Mouse (Mus musculus) forebrain, embryonic 16.5 days (tissue): ENCODE measurements at regions not wholly inside any gene's neighbourhood (a gene's known extent, or its start where the extent isn't known, plus 50 kb on each side); places are given as distances from the start of the nearest gene placed in this dataset.

Experiments
- ATAC-seq: fragments of 200-750 bp; cut with Nextera tagmentation; 2 replicates; pipeline ENCODE4 v1.8.0; 2017; ENCODE audit warnings: mild to moderate bottlenecking, moderate library complexity
- H3K27ac ChIP-seq: fragments of 300-500 bp; sonication (generic); 2 replicates; pipeline ENCODE4 v1.5.1; 2014; ENCODE audit warnings: low read length, control low read depth
- H3K27me3 ChIP-seq: fragments of 300-500 bp; sonication (generic); replicated peaks from 2 replicates; pipeline ENCODE4 v1.6.1; 2014; ENCODE audit warnings: low read length; ENCODE audit not compliant: control insufficient read depth, insufficient read depth
- H3K36me3 ChIP-seq: fragments of 300-500 bp; sonication (generic); 2 replicates; pipeline ENCODE4 v1.6.1; 2014; ENCODE audit not compliant: control insufficient read depth, insufficient read depth
- H3K4me1 ChIP-seq: fragments of 300-500 bp; sonication (generic); replicated peaks from 2 replicates; pipeline ENCODE4 v1.6.1; 2014; ENCODE audit warnings: low read length; ENCODE audit not compliant: control insufficient read depth, insufficient read depth
- H3K4me2 ChIP-seq: fragments of 300-500 bp; sonication (generic); 2 replicates; pipeline ENCODE4 v1.6.1; 2014; ENCODE audit warnings: mild to moderate bottlenecking, low read length, control low read depth
- H3K4me3 ChIP-seq: fragments of 300-500 bp; sonication (generic); replicated peaks from 2 replicates; pipeline ENCODE4 v1.5.1; 2014; ENCODE audit warnings: mild to moderate bottlenecking, low read length, control low read depth
- H3K9ac ChIP-seq: fragments of 300-500 bp; sonication (generic); replicated peaks from 2 replicates; pipeline ENCODE4 v1.6.1; 2014; ENCODE audit warnings: low read depth, low read length, control low read depth
- H3K9me3 ChIP-seq: fragments of 300-500 bp; sonication (generic); 2 replicates; pipeline ENCODE4 v1.6.1; 2016; ENCODE audit warnings: low read length; ENCODE audit not compliant: control insufficient read depth
- WGBS: fragments of 180-500 bp; shearing (Covaris S2); extraction: QIAGEN DNeasy Blood & Tissue Kit; methylation state at CpG from one replicate; pipeline ENCODE4 v1.1.7; 2014; 5-methylcytosine and 5-hydroxymethylcytosine counted together

DNA sequence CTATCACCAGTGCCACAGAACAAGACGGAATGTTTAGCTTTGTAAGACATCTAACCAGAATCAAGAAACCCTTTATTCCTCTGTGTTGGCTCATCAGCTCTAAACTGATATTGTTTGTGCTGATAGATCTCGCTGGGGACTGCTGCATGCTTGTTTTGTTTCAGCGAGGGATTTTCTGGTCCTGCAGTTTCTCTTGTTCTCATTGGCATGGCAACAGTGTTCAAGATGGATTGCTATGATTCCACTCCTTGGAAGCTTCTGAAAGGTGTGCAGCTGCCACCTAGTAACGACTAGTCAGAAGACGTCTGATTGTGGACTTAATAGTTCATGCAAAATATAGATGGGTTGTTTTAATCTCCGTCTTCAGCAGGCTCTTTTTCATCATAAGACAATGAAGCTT lies 591.2 kb downstream of the Sorcs1 start:
- Histone ChIP-seq H3K9ac (no peak overlapping the region), H3K4me3 (no peak overlapping the region), H3K27ac (no peak overlapping the region), H3K9me3 (no peaks in the 10 kb centered on the region), H3K27me3 (no peaks in the 10 kb centered on the region), H3K4me1 (peaks cover 4% of the 10 kb centered on the region), H3K4me2 (no peak overlapping the region), H3K36me3 (no peaks in the 10 kb centered on the region)
- 0 out of 2 replicates have a peak, but pooled peaks have one; percentile 38 for ATAC-seq
- WGBS, result 10% methylated on average over 6 of the region's 6 CpGs

DNA sequence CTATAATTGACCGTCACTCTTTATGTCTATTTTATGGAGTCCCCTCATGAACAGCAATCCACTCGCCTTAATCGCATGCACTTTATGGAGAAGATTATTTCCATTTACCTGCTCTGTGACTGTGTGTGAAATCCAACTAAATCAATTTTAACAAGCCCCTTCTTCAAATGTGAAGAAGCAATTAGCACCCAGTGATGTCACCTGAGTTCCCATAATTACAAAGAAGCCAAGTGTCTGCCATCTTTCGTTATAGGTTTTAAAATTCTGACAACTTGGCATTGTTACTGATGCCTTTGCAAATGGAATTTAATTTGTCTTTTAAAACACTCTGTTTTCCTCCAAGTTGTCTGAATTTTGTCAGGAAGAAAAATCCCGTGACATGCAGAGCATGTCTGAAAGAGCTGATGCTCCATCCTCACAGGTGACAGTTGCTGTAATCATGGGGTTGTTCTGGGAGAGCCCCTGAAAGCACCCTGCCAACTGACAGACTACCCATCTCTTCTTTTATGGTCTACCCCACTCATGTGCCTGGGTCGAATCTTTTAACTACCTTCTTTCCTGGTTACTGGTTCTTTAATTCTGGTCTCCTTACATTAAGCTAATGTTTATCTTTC lies 600.9 kb downstream of the Sorcs1 start:
- Histone ChIP-seq H3K9ac (no peak overlapping the region), H3K27ac (peak overlapping the region; percentile 31; the same call in 1 of the 2 replicates)
- peak; percentile 87 for ATAC-seq

DNA sequence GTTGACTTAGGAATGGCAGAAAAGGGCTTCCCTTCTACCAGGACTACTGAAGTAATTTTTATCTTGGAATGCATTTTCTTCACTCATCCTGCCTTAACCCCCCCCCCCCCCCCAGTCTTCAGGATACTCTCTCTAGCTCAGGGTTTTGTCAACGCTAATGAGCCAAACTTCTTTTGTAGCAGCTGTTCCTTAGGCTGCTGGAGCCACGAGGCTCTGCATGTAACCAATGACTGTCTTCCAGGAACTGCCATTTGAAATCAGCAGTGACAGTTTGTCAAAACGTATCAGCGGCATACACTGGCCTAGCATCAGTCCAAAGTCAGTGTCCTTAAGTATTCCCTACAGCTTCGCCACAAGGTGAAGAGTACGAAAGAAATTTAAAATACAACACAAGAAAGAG lies 618.0 kb downstream of the Sorcs1 start:
- H3K4me3 ChIP-seq, result no peak overlapping the region
- 43% methylated on average over 6 of the region's 6 CpGs for WGBS
- ATAC-seq, result peak; percentile 55
- H3K9ac ChIP-seq, result no peak overlapping the region
- no peaks in the 10 kb centered on the region for H3K36me3 ChIP-seq
- H3K4me1 ChIP-seq, result no peaks in the 10 kb centered on the region
- H3K27ac ChIP-seq, result no peak overlapping the region
- H3K27me3 ChIP-seq, result no peaks in the 10 kb centered on the region
- no peaks in the 10 kb centered on the region for H3K9me3 ChIP-seq
- H3K4me2 ChIP-seq, result no peak overlapping the region

More for the DNA sequence above, 600.9 kb downstream of the Sorcs1 start:
- Histone ChIP-seq H3K4me1 (peaks cover 9% of the 10 kb centered on the region; the same call in 1 of the 2 replicates), H3K4me3 (no peak overlapping the region), H3K4me2 (no peak overlapping the region), H3K9me3 (no peaks in the 10 kb centered on the region), H3K27me3 (no peaks in the 10 kb centered on the region), H3K36me3 (no peaks in the 10 kb centered on the region)
- WGBS, result 50% methylated on average over 6 of the region's 6 CpGs

DNA sequence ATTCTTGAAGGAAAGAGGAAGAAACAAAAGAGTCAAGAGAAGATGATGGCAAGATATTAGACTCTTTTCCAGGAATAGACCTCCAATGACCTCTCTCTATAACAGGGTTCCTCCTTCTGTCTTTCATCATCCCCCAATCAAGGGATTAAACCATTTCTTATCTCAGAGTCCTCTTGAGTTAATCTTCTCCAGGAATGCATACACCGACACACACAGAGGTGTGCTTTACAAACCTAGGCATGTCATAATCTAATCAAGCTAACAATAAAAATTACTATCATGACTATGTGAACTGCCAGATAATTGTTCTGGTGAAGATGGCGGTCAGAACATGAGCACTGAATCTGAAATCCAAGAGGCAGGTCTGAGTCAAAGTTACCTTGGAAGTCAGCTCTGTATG lies 625.5 kb downstream of the Sorcs1 start:
- Histone ChIP-seq H3K36me3 (no peaks in the 10 kb centered on the region), H3K27me3 (no peaks in the 10 kb centered on the region), H3K9me3 (no peaks in the 10 kb centered on the region), H3K9ac (no peak overlapping the region), H3K27ac (no peak overlapping the region), H3K4me1 (no peaks in the 10 kb centered on the region), H3K4me3 (no peak overlapping the region), H3K4me2 (no peak overlapping the region)
- 91% methylated on average over 2 of the region's 2 CpGs for WGBS
- no peak for ATAC-seq

DNA sequence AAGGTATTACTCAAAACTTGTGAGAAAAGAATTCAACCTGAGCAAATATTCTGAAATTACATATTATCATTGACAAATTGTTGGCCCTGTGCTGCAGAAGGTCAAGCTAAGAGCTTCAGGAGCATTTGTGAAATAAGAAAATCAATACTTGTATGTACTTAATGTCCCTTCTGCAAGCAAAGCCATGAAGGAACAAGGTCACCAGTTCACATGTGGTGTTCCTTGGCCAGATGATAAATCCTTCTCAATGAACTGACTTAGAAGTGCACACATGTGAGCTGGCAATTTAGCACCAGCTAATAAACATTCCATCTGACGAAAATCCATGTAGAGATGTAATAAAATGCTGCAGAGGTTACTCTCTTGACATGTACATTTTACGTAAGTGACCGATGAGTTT lies 632.7 kb downstream of the Sorcs1 start:
- Histone ChIP-seq H3K4me3 (no peak overlapping the region), H3K27me3 (no peaks in the 10 kb centered on the region), H3K27ac (no peak overlapping the region), H3K4me2 (no peak overlapping the region), H3K9ac (no peak overlapping the region), H3K4me1 (no peaks in the 10 kb centered on the region), H3K36me3 (no peaks in the 10 kb centered on the region), H3K9me3 (no peaks in the 10 kb centered on the region)
- ATAC-seq, result no peak
- 94% methylated on average over 3 of the region's 3 CpGs for WGBS

DNA sequence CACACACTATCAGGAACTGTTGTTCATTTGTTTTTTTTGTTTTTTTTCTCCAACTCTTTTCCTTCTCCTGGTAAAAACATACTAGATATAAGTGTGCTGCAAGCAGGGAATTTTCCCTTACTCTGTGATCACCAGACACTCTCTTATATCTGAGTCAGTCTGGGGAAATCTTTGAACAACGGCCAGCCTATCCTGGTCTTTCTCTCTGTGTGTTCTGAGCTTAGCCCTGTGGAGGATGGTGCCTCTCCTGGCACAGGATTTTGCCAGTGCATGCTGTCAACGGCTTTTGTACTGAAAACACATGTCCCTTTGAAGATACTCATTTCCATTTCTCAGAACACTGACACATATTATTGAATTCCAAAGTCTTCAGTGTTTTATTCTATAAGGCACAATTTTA lies 664.8 kb downstream of the Sorcs1 start:
- no peak overlapping the region for H3K27ac ChIP-seq
- no peak overlapping the region for H3K4me3 ChIP-seq
- no peaks in the 10 kb centered on the region for H3K4me1 ChIP-seq
- WGBS, result 20% methylated on average over 2 of the region's 2 CpGs
- no peak overlapping the region for H3K4me2 ChIP-seq
- no peaks in the 10 kb centered on the region for H3K27me3 ChIP-seq
- H3K9ac ChIP-seq, result no peak overlapping the region
- no peaks in the 10 kb centered on the region for H3K36me3 ChIP-seq
- ATAC-seq, result peak; percentile 95
- no peaks in the 10 kb centered on the region for H3K9me3 ChIP-seq

DNA sequence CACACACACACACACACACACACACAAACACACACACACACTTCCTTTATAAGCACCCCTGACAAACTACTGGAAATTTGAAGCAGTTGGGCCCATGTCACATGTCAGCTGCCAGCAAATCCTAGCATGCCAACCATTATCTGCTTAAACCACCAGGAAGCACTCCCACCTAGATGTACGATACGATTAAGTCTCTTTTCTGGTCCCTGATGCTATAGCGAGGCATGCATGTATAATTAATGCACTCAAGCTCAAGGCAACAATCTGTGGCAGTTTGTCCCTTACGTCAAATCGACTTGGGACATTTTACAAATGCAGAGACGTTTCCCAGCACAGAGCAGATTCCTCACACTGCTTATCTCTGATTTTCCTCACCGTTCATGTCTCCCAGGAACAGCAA lies 673.2 kb downstream of the Sorcs1 start:
- no peak overlapping the region for H3K9ac ChIP-seq
- WGBS, result 35% methylated on average over 7 of the region's 7 CpGs
- H3K4me3 ChIP-seq, result no peak overlapping the region
- no peak overlapping the region for H3K27ac ChIP-seq
- H3K9me3 ChIP-seq, result no peaks in the 10 kb centered on the region
- H3K4me2 ChIP-seq, result no peak overlapping the region
- no peaks in the 10 kb centered on the region for H3K4me1 ChIP-seq
- 0 out of 2 replicates have a peak, but pooled peaks have one; percentile 10 for ATAC-seq
- no peaks in the 10 kb centered on the region for H3K36me3 ChIP-seq
- no peaks in the 10 kb centered on the region for H3K27me3 ChIP-seq

DNA sequence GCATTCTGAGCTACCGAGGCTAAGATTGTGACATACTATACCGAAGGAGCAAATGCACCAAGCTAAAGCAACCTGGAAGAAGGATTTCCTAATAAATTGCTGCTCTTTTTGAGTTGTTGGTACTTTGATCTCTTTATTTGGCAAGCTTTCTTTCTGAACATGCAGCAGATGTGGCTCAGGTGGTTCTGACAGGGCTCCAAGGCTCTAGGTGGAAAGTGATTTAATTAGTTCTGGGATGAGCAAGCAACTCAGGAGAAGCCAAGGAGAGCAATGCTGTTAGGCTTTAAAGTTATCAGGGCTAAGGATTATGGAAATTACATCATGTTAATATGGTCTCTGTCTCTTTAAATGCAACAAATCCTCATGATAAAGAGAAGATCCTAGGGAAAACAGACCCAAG lies 692.6 kb downstream of the Sorcs1 start:
- Histone ChIP-seq H3K4me2 (no peak overlapping the region), H3K9ac (no peak overlapping the region), H3K27me3 (no peaks in the 10 kb centered on the region), H3K27ac (no peak overlapping the region), H3K4me1 (no peaks in the 10 kb centered on the region), H3K9me3 (no peaks in the 10 kb centered on the region), H3K4me3 (no peak overlapping the region), H3K36me3 (no peaks in the 10 kb centered on the region)
- ATAC-seq, result no peak
- WGBS, result 77% methylated on average over 2 of the region's 2 CpGs

DNA sequence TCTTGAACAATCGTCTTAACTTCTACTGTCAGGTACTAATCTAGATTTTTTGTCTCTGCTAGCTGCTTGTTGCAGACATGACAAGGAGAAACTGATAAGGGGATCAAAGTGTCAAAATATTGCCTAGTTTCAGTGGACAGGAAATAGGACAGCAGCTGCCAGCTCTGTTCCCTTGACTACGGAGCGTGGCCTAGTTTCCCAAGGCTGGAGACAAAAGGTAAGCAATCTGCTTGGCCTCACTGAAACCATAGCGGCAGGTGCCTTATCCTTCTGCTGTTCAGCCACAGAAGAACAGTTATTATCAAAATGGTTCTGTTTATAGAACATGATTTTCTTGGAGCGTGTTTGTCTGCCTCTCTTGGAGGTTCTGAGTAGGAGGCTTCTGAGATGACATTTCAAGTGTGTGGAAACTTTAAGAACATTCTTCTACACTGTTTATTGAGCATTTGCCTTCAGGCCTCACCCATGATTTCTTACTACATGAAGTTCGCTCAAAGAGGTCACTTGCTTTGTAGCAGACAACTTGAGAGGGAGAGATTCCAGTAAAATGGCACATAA lies 712.1 kb downstream of the Sorcs1 start:
- no peak overlapping the region for H3K27ac ChIP-seq
- no peak overlapping the region for H3K9ac ChIP-seq
- H3K27me3 ChIP-seq, result no peaks in the 10 kb centered on the region
- H3K4me2 ChIP-seq, result no peak overlapping the region
- 75% methylated on average over 6 of the region's 6 CpGs for WGBS
- no peaks in the 10 kb centered on the region for H3K9me3 ChIP-seq
- H3K36me3 ChIP-seq, result no peaks in the 10 kb centered on the region
- H3K4me3 ChIP-seq, result no peak overlapping the region
- no peak for ATAC-seq
- H3K4me1 ChIP-seq, result no peaks in the 10 kb centered on the region

DNA sequence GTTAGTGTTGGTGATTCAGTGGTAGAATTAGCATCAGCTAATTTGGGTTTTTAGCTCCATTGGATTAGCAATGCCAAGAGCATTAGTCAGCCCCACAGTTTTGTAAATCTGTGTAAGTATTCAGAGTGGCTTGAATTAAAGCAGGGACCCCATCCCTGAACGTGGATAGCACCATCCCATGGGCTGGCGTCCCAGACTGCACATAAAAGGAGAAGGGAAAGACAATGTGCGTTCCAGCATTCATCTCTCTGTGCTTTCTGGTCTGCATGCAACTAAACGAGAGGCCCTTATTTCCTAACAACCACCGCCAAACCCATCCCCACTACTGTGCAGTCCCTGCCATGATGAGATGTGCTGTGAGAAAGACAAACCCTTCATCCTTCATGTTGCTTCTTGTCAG lies 713.8 kb downstream of the Sorcs1 start:
- no peaks in the 10 kb centered on the region for H3K36me3 ChIP-seq
- ATAC-seq, result peak; percentile 67
- H3K4me3 ChIP-seq, result no peak overlapping the region
- H3K4me2 ChIP-seq, result no peak overlapping the region
- WGBS, result 23% methylated on average over 5 of the region's 5 CpGs
- no peak overlapping the region for H3K27ac ChIP-seq
- H3K4me1 ChIP-seq, result no peaks in the 10 kb centered on the region
- H3K9ac ChIP-seq, result no peak overlapping the region
- H3K27me3 ChIP-seq, result no peaks in the 10 kb centered on the region
- no peaks in the 10 kb centered on the region for H3K9me3 ChIP-seq
